Mouse (Mus musculus): Measurements from ENCODE around the gene Dolk.

The Dolk gene

DNA sequence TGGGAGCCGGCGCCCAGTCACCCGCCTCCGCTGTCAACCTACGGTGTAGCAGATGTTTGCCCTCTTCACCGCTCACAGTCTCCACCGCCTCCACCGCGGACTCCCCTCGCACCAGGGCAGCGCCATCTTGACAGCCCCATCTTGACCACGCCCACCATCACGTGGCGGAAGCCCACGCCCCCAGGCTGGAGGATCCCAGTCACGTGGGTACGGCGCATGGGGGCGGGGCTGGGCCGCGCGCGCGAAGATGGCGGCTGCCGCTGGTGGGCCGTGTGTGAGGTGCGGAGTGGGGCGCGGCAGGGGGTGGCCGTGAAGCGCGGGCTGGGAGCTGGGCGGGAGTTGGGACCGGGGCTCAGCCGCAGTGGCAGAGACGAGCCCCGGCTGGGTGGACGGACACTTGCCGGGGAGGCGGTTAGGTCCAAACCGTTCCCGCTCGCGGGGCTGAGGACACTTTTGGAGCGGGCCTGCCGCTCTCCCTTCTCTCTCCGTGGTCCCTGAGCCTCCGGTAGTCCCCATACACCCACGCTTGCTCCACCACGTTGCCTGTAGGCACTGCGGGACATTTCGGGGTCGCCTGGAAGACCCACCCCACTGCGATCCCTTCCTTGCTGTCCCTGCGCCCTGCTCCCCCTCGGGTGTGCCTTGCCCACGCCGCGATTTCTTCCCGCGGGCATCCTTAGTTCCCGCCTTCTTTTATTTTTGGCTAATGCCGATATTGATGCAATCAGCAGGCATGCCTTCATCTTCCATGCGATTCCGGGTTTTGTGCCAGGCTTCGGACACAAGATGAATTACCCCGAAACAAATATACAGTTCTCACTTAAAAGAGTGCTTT, at the start of gene Dolk, which contains the start of gene Nup188:
Dolk (minus strand) TSS at position 143 of the 835 bp plus-strand sequence.
Nup188 (plus strand) TSS at position 206 of the 835 bp plus-strand sequence.
- peak; percentile 98 for DNase-seq (ENCODE audit: low spot score)

DNA sequence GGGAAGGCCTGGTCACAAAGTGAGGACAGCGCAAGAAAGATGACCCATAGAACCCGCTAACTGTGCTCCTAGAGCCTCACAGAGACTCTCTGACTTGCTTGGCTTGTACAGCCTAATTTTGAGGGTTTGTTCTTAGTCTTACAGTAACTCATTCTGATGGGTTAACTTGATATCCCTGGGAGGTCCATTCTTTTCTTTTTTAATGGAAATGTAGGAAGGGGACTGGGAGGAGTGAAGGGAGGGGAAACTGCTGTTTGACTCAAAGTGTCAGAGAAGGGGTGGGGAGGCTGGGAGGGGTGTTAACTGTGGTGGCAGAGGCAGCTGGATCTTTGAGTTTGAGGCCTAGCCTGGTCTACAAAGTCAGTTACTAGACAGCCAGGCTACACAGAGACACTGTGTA, 49.2 kb upstream of the Dolk start:
- DNase-seq (ENCODE audit: low spot score): no peak

DNA sequence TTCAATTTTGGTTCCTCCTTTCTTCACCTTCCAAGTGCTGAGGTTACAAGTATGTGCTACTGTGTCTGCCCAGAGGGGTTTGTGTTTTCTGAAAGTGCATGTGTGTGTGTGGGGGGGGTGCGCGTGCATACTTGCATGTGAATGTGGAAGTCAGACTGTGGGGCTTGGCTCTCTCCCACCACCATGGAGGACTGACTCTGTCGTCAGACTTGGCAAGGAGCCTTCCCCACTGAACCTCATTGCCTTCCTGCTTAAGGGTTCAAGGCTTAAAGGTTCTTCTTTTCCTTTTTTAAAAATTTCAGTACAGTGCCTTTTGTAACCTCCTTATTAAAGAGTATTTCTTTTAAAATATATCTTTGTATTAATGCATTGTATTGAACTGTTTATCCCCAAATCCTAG, 42.7 kb upstream of the Dolk start:
- DNase-seq (ENCODE audit: low spot score): no peak

DNA sequence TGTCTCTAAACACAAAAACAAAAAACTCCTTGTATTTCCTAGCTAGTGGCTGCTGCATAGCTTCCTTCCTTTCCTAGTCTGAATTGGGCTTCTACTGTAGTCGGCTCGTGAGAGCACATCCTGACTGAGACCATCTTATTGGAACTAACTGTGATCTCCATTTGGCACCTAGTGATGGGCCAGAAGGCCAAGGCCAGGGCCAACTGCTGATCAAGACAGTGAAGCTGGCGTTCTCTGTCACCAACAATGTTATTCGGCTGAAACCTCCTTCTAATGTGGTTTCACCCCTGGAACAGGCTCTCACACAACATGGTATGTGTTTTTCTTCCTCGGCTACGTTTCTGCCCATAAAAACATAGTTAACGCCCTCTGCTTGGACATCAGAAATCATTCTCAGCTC, 41.1 kb upstream of the Dolk start:
- no peak for DNase-seq (ENCODE audit: low spot score)

DNA sequence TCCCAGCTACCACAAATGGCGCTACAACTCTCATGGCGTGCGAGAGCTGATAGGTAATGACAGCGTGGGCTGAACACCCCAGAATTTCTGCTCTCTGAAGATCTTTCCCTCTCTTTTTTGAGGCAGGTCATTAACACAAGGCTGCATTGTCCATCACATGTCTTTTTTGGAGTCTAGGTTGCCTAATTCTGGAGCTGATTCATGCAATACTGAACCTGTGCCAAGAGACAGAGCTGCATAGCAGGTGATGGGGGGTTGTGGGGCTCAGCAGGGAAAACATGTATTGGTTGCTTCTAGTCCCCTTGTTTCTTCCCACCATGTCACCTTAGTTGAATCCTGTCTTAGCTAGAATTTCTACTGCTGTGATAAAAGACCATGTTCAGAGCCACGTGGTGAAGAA, 39.2 kb upstream of the Dolk start:
- no peak for DNase-seq (ENCODE audit: low spot score)

DNA sequence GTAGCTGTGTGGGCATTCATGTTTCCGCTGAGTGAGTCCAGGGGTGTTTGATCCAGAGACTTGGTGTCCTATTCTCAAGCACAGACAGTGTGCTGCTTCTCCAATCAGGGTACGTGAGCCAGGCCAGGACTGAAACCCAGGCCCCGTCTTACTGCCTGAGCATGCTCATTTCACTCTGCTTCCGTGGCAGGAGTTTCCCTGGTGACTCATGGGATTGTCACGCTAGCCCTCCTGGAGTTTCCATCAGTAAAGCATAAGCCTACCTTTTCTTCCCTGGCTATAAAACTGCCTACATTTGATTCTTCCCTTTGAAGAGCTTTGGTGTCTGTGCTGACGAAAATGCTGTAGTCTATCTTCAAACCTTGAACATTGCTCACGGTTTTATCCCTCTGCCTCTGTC, 37.0 kb upstream of the Dolk start:
- DNase-seq (ENCODE audit: low spot score): no peak

DNA sequence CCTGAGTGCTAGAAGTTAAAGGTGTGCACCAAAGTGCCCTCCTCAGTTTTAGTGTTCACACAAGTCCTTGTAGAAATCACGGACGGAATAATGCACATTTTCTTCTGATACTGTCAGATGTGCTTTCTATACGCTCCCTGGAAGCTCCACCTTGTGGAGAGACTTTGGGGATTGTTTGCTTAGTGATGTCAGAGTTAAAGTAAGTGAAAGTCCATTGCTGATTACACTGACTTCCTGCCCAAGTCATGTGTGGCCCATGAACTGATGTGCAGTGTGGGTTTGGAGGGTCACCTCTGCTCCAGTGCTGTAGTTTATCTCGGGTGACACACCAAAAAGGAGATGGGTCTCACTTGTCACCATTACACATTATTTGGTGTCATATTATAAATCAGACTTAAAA, 33.1 kb upstream of the Dolk start:
- no peak for DNase-seq (ENCODE audit: low spot score)

DNA sequence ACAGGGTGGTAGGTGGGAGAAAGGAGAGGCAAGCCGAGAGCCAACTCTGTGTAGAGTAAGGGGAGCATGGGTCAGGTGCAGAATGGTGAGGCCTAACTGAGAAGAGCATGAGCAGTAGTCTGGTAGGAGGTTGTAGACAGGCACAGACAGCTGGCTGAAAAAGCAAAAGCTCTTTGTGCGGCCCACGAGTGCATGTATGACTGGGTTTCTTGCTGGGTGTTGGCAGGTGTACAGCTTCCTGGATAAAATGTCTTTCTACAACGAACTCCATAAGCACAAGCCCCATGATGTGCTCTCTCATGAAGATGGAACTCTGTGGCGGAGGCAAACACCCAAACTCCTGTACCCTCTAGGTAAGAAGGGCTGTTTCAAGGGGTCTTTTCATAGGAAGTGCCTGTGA, 30.8 kb upstream of the Dolk start:
- no peak for DNase-seq (ENCODE audit: low spot score)

DNA sequence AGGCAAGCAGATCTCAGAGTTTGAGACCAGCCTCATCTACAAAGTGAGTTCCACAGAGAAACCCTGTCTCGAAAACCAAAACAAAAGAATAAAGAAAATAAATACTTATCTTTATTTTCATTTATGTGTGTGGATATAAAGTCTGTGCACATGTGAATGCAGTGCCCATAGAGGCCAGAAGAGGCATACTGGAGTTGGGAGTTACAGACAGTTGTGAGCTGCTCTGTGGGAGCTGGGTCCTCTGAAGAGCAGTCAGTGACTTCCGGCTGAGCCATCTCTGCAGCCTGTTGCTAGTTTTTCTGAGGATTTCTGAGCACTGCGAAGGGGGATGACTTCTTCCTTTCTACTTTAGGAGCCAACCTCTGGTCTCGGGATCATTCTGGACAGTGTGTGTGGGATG, 30.0 kb upstream of the Dolk start:
- DNase-seq (ENCODE audit: low spot score): no peak

DNA sequence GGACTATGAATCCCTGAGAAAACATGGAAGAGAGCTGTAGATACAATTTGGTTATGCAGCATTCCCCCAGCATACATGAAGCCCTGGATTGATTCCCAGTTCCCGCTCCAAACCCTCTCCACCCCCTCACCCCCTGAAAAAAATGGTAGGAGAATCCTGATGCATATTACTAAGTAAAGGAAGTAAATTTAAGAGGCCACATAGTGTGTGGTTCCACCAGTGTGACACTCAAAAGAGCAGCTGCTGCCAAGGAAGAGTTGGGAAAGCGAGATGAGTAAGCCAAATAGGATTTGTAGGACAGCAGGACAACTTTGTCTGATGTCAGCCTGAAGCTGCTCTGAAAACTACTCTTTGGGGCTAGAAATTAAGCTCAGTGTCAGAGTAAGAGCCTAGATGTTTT, 25.3 kb upstream of the Dolk start:
- DNase-seq (ENCODE audit: low spot score): no peak

DNA sequence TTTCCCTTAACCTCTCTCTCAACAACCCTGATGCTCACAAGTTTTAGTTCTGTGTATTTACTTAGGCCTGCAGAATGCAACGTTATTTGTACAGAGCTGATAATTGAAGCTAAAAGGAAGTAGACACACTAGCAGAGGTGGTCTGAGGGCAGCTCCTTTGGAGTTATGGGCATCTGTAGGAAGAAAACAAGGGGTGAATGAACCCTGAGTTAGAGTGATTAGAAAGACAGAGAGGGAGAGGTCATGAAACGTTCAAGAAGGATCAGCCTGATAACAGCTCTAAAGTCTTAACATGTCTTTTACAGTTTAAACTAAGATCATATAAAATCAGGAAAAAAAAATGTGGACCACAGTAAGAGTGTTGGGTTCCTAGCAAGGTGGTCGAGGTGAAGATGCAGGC, 23.2 kb upstream of the Dolk start:
- no peak for DNase-seq (ENCODE audit: low spot score)

DNA sequence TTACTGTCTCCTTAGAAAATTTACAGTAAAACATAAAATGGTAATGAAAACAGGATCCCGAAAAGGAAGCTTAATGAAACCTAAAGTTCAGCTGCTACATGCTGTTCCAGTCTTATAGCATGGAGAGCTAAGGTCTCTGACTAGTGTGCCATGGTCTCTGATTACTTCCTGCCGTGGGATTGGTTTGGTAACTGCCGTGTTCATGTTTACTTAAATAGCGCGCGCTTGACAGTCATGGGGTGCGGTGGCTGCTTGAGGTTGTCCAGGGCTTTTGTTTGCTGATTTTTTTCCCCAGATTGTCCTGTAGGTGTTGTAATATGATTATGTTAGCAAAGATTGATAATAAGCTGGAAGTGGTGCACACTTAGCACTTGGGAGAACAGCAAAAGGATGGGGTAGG, 20.0 kb upstream of the Dolk start:
- no peak for DNase-seq (ENCODE audit: low spot score)

DNA sequence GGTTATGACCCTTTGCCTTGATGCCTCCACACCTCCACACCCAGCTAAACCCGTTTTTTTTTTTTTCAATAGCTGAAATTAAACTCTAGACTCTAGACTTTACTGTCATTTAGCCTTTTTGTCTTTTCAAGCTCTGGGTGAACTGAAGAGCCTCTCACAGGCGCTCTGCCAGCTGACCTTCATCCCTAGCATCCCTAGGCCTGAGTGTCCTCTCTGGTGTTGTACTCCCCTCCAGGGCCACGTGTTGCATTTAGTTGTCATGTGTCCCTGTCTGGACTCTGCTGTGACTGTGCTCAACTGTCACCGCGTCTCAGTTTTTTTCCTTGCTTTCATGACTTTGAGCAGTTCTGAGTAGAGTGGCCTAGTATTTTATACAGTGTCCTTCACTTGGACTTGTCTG, 13.8 kb upstream of the Dolk start:
- no peak for DNase-seq (ENCODE audit: low spot score)

DNA sequence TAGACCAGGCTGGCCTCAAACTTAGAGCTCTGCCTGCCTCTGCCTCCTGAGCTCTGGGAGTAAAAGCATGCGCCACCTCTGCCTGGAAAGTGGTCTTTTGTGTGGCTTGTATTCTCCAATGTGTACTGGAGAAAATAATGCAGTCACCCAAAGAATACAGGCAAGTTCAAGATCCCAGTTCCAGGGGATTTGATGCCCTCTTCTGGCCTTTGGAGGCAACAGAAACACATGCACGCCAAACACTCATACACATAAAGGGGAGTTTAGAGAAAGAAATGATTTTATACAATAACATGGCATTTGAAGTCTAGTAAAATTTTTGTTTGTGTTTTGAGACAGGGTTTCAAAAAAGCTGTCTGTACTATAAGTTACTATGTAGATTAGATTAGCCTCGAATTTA, 13.4 kb upstream of the Dolk start:
- no peak for DNase-seq (ENCODE audit: low spot score)

DNA sequence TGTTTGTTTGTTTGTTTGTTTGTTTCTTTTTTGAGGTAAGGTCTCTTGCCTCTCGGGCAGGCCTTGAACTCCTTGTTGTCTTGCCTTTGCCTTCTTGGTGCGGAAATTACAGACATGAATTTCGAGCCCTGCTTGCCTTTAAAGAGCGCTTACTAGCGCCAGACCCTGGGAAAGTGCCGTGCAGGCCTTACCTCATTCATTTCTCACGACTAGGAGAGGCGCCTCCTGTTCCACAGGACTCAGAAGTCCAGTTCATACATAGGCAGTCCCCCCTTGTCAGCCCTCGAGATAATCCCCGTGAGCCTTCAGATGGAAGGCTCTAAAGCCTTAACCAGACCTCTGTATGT, 866 bp upstream of the Dolk start:
- DNase-seq (ENCODE audit: low spot score): no peak

DNA sequence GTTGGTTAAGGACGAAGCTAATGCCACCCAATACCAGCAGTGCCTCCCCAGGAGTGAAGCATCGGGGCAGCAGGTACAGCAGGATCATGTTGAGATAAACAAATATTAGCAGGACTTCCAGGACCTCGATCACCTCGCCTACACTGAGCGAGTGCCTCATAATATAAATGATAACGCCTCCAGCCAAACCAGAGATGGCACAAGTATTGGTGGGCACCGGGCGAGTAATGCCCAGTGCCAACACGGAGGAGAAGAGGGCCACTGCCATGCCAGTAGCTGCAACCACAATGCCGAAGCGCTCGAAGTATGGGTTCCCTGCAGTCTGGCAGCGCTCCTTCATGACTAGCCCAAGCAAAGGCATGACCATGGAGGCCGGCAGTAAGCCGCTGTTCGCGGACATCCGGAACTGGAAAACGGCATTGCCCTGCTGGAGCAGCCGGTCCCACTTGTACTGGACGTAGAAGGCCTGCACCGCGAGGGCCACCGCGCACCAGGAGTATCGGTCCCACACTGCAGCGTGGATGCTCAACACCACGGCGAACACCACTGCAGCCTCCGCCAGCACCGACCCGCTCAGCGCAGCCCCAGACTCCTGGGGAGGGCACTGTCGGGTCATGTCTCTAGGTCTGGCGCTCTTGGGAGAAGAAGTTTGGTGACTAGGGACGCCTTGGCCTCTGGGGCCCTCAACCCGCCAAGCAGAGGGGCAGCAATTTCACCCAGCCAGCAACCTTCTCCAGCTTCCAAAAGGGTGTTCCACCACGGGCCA, 535 bp downstream of the Dolk start:
- peak; percentile 53 for DNase-seq (ENCODE audit: low spot score)

DNA sequence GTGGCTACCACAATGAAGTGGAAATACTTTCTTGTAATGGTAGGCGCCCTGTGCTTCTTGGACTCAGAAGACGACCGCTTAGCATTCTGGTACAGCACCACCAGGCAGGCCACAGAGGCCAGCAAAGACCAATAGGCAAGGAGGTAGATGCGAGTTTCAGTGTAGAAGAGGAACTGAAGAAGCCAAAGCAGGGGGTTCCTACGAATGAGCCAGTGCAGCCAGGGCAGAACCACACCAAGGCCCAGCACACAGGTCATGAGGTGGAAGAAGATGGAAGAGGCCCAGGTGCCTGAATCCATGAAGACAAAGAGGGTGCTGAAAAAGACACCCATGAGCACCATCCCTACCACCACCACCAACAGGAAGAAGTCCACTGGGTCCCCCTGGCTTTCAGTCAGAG, 1.1 kb downstream of the Dolk start:
- DNase-seq (ENCODE audit: low spot score): no peak

DNA sequence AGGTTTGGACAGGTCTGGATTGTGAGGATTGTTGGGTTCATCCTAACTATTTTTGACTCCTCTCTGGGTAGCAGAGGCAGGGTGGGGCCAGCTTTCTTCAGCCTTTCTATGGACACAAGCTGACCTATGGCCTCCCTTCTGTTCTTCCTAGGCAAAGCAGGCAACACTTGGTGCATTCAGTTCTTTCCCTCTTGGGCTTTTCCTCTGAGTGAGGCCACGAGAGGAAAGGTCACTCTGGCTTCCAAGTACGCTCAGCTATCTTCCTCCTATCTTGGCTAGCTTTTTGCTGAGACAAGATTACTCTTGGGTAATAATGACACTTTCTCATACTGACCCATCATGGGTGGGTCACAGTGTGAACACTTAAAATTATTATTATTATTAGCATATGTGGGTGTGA, 2.9 kb downstream of the Dolk start:
- no peak for DNase-seq (ENCODE audit: low spot score)

DNA sequence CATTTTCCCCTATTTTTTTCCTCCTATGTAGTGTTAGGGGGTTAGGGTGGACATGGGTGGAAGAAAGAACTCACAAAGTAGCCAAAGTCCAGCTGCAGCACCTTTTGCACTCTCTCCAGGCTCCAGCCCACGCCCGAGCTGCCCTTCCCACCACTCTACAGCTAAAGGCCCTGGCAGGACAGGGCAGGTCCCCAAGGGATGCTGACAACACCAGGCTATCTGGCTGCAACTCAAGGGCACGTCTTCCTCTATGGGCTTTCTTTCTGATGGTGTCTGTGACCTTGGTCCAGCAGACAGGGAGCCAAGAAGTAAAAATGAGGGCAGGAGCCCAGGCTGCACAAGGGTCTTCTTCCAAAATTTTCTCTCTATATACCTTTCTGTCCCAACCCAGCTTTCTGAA, 4.5 kb downstream of the Dolk start:
- no peak for DNase-seq (ENCODE audit: low spot score)

DNA sequence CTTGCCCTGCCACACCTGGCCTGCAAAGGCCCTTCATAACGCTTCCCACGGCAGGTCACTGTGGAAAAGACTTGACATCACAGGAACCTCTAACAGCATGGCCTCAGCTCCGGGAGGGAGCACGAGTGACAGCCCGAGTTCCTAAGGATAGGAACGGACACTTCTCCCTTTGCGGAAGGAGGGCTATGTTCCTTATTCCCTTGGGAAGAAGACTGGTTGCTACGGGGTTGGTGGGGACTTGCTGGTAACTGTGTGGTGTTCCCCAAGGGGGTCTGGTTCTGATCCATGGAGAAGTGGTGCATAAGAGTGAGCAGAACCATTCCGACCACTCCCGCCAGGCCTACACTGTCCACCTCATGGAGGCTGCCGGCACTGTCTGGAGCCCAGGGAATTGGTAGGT, 5.4 kb downstream of the Dolk start, which contains the start of gene Gm28038:
Gm28038 (plus strand) TSS at position 301 of the 400 bp plus-strand sequence.
- no peak for DNase-seq (ENCODE audit: low spot score)

DNA sequence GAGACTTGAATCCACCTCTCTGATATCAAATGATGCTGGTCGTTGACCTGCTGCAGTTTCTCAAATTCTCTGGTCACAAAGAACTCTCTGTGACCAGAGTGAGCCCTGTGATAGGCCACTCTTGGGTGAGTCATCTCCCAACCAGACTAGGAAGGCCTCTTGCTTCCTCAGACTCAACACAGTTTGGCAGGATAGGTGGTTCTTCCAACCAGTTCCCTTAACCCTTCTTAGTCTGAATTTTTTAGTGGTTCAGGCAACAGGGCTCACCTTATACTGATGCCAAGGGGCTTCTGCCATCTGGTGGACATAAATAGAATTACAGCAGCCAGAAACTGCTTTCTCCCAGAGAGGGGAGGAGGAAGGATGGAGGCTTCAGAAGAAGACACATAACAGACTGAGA, 16.0 kb downstream of the Dolk start:
- DNase-seq (ENCODE audit: low spot score): peak; percentile 66

DNA sequence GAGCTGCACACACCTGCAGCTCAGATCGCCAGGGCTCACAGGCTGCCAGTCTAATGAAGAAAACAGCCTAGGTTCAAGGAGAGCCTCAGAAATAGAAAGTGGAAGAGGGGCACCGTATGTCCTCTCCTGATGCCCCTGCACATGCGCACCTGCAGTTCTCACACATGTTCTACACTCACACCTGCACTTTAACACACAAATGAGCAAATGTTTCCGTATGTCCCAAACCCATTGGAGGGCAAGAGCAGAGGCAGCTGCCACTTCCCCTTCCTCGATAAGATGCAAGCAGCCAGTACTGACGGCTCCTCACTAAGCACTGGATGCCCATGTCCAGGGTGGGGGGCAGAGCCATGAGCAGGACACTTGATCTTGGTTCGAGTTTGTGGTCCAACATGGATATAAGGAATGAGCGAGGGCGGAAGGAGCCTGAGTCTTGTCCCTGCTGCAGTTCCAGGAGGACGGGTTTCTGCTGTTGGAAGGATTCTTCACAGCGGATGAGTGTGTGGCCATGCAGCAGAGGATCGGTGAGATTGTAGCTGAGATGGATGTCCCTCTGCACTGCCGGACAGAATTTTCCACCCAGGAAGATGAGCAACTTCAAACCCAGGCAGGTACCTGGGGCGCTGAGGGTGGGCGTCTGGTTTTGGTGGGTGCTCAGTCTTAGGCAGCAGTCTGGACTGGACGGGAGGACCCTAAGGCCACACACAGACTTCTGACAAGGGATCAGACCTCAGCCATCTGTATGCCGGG, 16.7 kb downstream of the Dolk start:
- no peak for DNase-seq (ENCODE audit: low spot score)

DNA sequence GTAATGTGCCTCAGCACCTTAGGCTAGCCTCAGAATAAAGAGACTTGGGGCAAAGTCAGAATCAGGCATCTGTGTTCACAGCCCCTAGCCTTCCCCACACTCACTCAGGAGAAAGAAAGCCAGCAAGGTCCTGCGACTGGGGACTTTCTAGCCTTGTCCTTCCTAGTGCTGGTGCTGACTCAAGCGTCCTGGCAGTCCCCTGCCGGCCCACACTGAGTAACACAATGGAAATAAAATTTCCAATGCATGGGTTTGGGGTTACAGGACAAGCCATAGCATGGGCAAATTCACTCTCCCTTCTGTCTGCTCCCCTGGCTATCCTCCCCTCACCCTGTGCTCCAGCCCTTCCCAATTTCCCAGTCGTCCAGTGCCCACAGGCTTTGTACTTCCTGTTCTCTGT, 17.8 kb downstream of the Dolk start:
- DNase-seq (ENCODE audit: low spot score): no peak
